Comparison of ENCODE assay signal across 25 mouse cellular contexts in genomic region chr11:80580494-80580893, GRCm38 (mm10).
"Had no signal": no experiment of that assay in that cellular context is flagged by ENCODE, and none has a peak within 500 bp of the region (broad histone marks: within the 10 kb centered on the region; RNA-seq: fewer than 3 reads in every experiment).

No protein-coding gene starts in this region.

- H3K27me3 ChIP-seq: heart, embryonic 13.5 days; heart, embryonic 15.5 days; limb, embryonic 15.5 days had no signal

- H3K36me3 ChIP-seq: heart, embryonic 13.5 days; heart, embryonic 15.5 days; kidney, embryonic 15.5 days; limb, embryonic 13.5 days; limb, embryonic 15.5 days; liver, embryonic 12.5 days had no signal

- H3K4me1 ChIP-seq: liver, embryonic 12.5 days had no signal

- H3K9ac ChIP-seq: heart, embryonic 13.5 days; heart, embryonic 15.5 days; kidney, embryonic 15.5 days; limb, embryonic 13.5 days; limb, embryonic 15.5 days; liver, embryonic 12.5 days; liver, embryonic 14.5 days had no signal

- DNase-seq: gastrocnemius, adult 2 months; gastrocnemius, postnatal 10 days; gastrocnemius, postnatal 25 days; heart, adult 2 months; heart, postnatal 14 days; heart, postnatal 36 days; kidney, adult 11 months; kidney, adult 2 months; kidney, adult 9 months; kidney, postnatal 14 days; kidney, postnatal 36 days; layer of hippocampus, adult 9-11 months; layer of hippocampus, postnatal 36 days; left cerebral cortex, postnatal 4 days had no signal

- H3K27ac ChIP-seq: gastrocnemius, adult 2 months; heart, adult 2 months; heart, embryonic 13.5 days; heart, embryonic 15.5 days; hindbrain, postnatal 0 days; kidney, embryonic 15.5 days; kidney, postnatal 0 days; limb, embryonic 13.5 days; limb, embryonic 15.5 days; liver, embryonic 12.5 days; liver, embryonic 14.5 days had no signal

- H3K4me2 ChIP-seq: heart, embryonic 11.5 days; heart, embryonic 13.5 days; heart, embryonic 15.5 days; kidney, embryonic 15.5 days; limb, embryonic 13.5 days; limb, embryonic 15.5 days; liver, embryonic 12.5 days had no signal

- H3K9me3 ChIP-seq: heart, embryonic 13.5 days; heart, embryonic 15.5 days; kidney, embryonic 15.5 days; limb, embryonic 13.5 days; limb, embryonic 15.5 days; liver, embryonic 12.5 days had no signal

- H3K4me3 ChIP-seq: gastrocnemius, adult 2 months; heart, adult 2 months; heart, embryonic 13.5 days; heart, embryonic 15.5 days; kidney, embryonic 15.5 days; limb, embryonic 13.5 days; limb, embryonic 15.5 days; liver, embryonic 12.5 days had no signal

- ATAC-seq: hindbrain, postnatal 0 days; intestine, embryonic 16.5 days; liver, embryonic 12.5 days had no signal
